Mouse (Mus musculus) limb, embryonic 12.5 days (tissue): ENCODE data around the gene Zmiz1. TPM values are rescaled to one million over a fixed set of nuclear protein-coding genes. Genes with fewer than 3 reads are reported as not detected.

Experiments
- ATAC-seq: fragments of 200-750 bp; cut with Nextera tagmentation; 2 replicates; pipeline ENCODE4 v1.8.0; 2017; ENCODE audit warnings: low read depth, moderate TSS enrichment; ENCODE audit not compliant: insufficient number of reproducible peaks, insufficient read depth, low FRiP score, low TSS enrichment
- H3K27ac ChIP-seq: fragments of 300-500 bp; sonication (generic); 2 replicates; pipeline ENCODE4 v1.5.1; 2016; ENCODE audit warnings: mild to moderate bottlenecking, moderate library complexity
- H3K27me3 ChIP-seq: fragments of 300-500 bp; sonication (generic); 2 replicates; pipeline ENCODE4 v1.6.1; 2016; ENCODE audit warnings: mild to moderate bottlenecking, moderate library complexity
- H3K36me3 ChIP-seq: fragments of 300-500 bp; sonication (generic); 2 replicates; pipeline ENCODE4 v1.6.1; 2016; ENCODE audit warnings: mild to moderate bottlenecking, moderate library complexity
- H3K4me1 ChIP-seq: fragments of 300-500 bp; sonication (generic); replicated peaks from 2 replicates; pipeline ENCODE4 v1.6.1; 2016
- H3K4me2 ChIP-seq: fragments of 300-500 bp; sonication (generic); 2 replicates; pipeline ENCODE4 v1.6.1; 2016; ENCODE audit warnings: mild to moderate bottlenecking, moderate library complexity
- H3K4me3 ChIP-seq: fragments of 300-500 bp; sonication (generic); replicated peaks from 2 replicates; pipeline ENCODE4 v1.5.1; 2016; ENCODE audit warnings: mild to moderate bottlenecking
- H3K9ac ChIP-seq: fragments of 300-500 bp; sonication (generic); replicated peaks from 2 replicates; pipeline ENCODE4 v1.6.1; 2016; ENCODE audit warnings: mild to moderate bottlenecking, moderate library complexity
- H3K9me3 ChIP-seq: fragments of 300-500 bp; sonication (generic); 2 replicates; pipeline ENCODE4 v1.6.1; 2016; ENCODE audit warnings: mild to moderate bottlenecking, moderate library complexity
- WGBS: fragments of 180-500 bp; shearing (Covaris S2); methylation state at CpG from one replicate; pipeline ENCODE4 v1.1.7; 2016; 5-methylcytosine and 5-hydroxymethylcytosine counted together
- polyA plus RNA-seq: library from polyadenylated mRNA; unstranded; fragments of >200 nt; fragmentation: Nextera tagmentation; extraction: Ambion mirVana; gene quantifications from 2 replicates; pipeline ENCODE4 v1.2.1, GENCODE M21; 2016

The Zmiz1 gene
- polyA plus RNA-seq, 1 experiment from 2014 or later: 53.4 TPM

DNA sequence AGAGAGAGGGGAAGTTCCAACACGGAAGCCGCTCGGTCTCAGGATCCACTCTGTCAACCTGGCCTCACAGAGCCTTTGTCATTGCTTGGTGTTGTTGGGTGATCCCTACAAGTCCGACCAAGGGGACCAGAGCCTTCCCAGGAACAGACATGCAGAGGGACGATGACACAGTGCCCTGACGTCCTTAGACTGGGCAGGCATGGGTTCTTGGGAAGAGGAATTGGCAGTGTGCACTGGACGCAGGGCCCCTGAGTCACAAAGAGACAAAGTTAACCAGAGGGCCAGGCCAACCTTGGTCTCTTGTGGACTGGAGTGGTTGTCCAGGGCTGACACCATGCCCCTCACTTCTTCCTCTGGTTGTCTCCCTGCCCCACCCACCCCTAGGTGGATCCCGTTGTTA, 67.9 kb downstream of the Zmiz1 start:
- 92% methylated on average over 8 of the region's 8 CpGs for WGBS
- Histone ChIP-seq H3K4me1 (peaks cover 23% of the 10 kb centered on the region), H3K27ac (no peak overlapping the region)

DNA sequence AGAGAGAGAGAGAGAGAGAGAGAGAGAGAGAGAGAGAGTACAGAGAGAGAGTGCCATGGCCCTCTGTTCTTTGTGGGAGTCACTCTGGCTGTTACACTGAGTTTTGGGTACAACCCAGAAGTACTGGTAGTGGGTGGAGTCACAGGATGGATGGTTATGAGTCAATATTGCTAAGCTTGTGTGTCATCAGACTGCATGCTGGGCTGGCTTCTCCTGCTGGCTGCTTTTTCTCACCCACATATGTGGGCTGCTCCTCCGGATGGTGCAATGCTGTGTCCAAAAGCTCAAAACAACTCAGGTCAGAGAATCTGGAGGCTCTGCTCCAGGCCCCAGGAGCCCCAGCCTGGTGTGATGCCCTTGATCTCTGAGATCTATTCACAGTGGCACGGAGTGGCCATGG, 68.3 kb downstream of the Zmiz1 start:
- Histone ChIP-seq H3K9ac (no peak overlapping the region), H3K4me3 (no peak overlapping the region), H3K27ac (no peak overlapping the region), H3K4me1 (peaks cover 23% of the 10 kb centered on the region), H3K27me3 (no peaks in the 10 kb centered on the region), H3K9me3 (no peaks in the 10 kb centered on the region), H3K36me3 (peaks cover 85% of the 10 kb centered on the region), H3K4me2 (no peak overlapping the region)
- WGBS: 87% methylated on average over 2 of the region's 2 CpGs
- no peak for ATAC-seq

More for the DNA sequence above, 67.9 kb downstream of the Zmiz1 start:
- Histone ChIP-seq H3K4me2 (no peak overlapping the region), H3K4me3 (no peak overlapping the region), H3K27me3 (no peaks in the 10 kb centered on the region), H3K9ac (no peak overlapping the region), H3K9me3 (no peaks in the 10 kb centered on the region), H3K36me3 (peaks cover 82% of the 10 kb centered on the region)
- ATAC-seq: no peak

- no peaks in the 10 kb centered on the region for H3K27me3 ChIP-seq
- no peak overlapping the region for H3K4me2 ChIP-seq
- peaks cover 17% of the 10 kb centered on the region for H3K4me1 ChIP-seq
- H3K4me3 ChIP-seq: no peak overlapping the region
- peaks cover 78% of the 10 kb centered on the region for H3K36me3 ChIP-seq
- WGBS: 92% methylated on average over 4 of the region's 4 CpGs
- H3K9ac ChIP-seq: no peak overlapping the region
- no peak overlapping the region for H3K27ac ChIP-seq
- no peaks in the 10 kb centered on the region for H3K9me3 ChIP-seq
- ATAC-seq: no peak
Observed at GRCm38 (mm10) chr14:25530342-25530741, 71.4 kb downstream of the Zmiz1 start.

- Histone ChIP-seq H3K4me3 (no peak overlapping the region), H3K9ac (no peak overlapping the region), H3K27ac (no peak overlapping the region), H3K9me3 (no peaks in the 10 kb centered on the region), H3K36me3 (peaks cover 78% of the 10 kb centered on the region), H3K4me1 (peaks cover 16% of the 10 kb centered on the region), H3K4me2 (no peak overlapping the region), H3K27me3 (no peaks in the 10 kb centered on the region)
- ATAC-seq: no peak
- 74% methylated on average over 5 of the region's 5 CpGs for WGBS
Observed at GRCm38 (mm10) chr14:25530815-25531214, 71.8 kb downstream of the Zmiz1 start.

DNA sequence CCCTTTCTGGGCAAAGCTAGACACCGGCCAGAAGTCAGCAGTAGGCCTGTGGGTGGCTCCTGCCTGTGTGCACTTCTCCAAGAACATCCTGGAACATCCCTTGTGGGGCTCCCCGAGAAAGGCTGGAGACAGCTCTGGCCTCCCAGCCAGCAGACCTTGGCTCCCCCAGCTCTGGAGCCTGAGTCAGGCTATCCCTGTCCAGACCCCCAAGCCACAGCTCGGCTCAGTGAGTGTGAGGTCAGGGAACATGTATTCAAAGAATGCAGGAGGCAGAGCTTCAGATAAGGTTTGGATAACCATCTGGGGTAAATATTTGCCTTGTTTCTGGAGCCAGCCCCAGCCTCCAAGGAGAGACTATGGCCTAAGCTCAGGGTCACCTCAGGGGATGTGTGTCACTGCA, 74.0 kb downstream of the Zmiz1 start:
- H3K27ac ChIP-seq: no peak overlapping the region
- ATAC-seq: no peak
- H3K9ac ChIP-seq: no peak overlapping the region
- no peaks in the 10 kb centered on the region for H3K9me3 ChIP-seq
- WGBS: 63% methylated on average over 3 of the region's 3 CpGs
- H3K36me3 ChIP-seq: peaks cover 79% of the 10 kb centered on the region
- peaks cover 16% of the 10 kb centered on the region for H3K4me1 ChIP-seq
- no peak overlapping the region for H3K4me3 ChIP-seq
- no peak overlapping the region for H3K4me2 ChIP-seq
- H3K27me3 ChIP-seq: no peaks in the 10 kb centered on the region

- H3K9me3 ChIP-seq: no peaks in the 10 kb centered on the region
- WGBS: 87% methylated on average over 9 of the region's 9 CpGs
- H3K27me3 ChIP-seq: no peaks in the 10 kb centered on the region
- no peak overlapping the region for H3K4me3 ChIP-seq
- H3K4me2 ChIP-seq: no peak overlapping the region
- H3K36me3 ChIP-seq: peaks cover 80% of the 10 kb centered on the region
- H3K9ac ChIP-seq: no peak overlapping the region
- H3K4me1 ChIP-seq: peaks cover 16% of the 10 kb centered on the region
- ATAC-seq: no peak
- 0 out of 2 replicates have a peak overlapping the region, but pooled peaks have one; percentile 23 for H3K27ac ChIP-seq
Observed at GRCm38 (mm10) chr14:25533631-25534395, 74.8 kb downstream of the Zmiz1 start.

- Histone ChIP-seq H3K27ac (peak overlapping the region; percentile 23; the same call in 1 of the 2 replicates), H3K4me1 (peaks cover 16% of the 10 kb centered on the region), H3K9me3 (no peaks in the 10 kb centered on the region), H3K9ac (no peak overlapping the region), H3K27me3 (no peaks in the 10 kb centered on the region), H3K4me2 (no peak overlapping the region), H3K36me3 (peaks cover 81% of the 10 kb centered on the region), H3K4me3 (no peak overlapping the region)
- no peak for ATAC-seq
Observed at GRCm38 (mm10) chr14:25534396-25534769, 75.4 kb downstream of the Zmiz1 start.

DNA sequence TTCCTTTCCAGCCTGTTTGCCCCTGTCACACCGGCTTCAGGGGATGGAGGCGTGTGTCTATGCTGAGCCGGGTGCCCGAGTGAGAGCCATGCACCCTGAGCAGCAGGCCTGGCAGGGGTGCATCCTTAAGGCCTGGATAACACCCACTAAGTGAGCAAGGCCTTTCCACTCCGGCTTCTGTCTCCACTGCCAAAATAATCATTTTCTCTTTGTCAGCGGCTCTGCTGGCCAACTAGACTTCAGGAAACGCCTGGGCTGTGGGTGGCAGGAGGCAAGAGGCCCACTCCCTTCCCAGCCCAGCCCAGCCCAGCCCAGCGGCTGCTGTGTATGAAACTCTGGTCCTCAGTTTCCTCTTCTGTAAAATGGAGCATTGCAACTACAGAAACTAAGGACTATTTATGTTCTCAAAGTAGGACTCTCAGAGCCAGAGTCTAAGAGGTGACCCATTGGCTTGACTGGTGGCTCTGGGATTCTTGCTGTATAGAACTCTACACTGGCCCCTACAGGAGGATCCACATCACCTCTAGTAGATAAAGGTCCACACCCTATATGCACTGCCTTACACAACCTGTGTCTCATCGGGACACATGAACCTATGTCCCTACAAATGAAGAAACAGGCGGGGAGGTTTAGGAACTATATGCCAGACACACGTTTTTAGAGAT, 76.1 kb downstream of the Zmiz1 start:
- peaks cover 83% of the 10 kb centered on the region for H3K36me3 ChIP-seq

DNA sequence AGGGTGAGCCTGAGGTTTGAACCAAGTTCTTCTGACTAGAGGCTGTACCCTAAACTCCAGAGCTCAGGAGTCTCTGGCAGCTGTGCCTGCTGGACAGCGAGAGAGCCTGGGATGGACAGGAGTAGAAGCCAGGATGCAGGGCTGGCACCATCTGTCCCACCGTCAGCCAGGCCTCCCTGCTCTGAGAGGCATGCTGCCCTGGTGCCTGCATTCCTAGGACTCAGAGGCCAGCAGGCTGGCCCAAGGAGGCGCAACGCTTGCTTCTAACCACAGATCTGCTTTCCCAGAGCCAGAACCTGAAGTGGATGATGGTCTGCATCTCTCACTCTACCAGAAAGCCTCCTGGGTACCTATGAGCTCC, 76.6 kb downstream of the Zmiz1 start:
- Histone ChIP-seq H3K27me3 (no peaks in the 10 kb centered on the region), H3K4me3 (no peak overlapping the region), H3K27ac (no peak overlapping the region), H3K4me2 (no peak overlapping the region), H3K4me1 (peaks cover 19% of the 10 kb centered on the region), H3K9ac (no peak overlapping the region), H3K36me3 (peaks cover 89% of the 10 kb centered on the region), H3K9me3 (no peaks in the 10 kb centered on the region)
- 83% methylated on average over 4 of the region's 4 CpGs for WGBS
- no peak for ATAC-seq

More for the DNA sequence above, 76.1 kb downstream of the Zmiz1 start:
- WGBS: 85% methylated on average over 11 of the region's 11 CpGs
- Histone ChIP-seq H3K27me3 (no peaks in the 10 kb centered on the region), H3K27ac (0 out of 2 replicates have a peak overlapping the region, but pooled peaks have one; percentile 53), H3K4me3 (no peak overlapping the region), H3K4me1 (peaks cover 16% of the 10 kb centered on the region), H3K9ac (no peak overlapping the region), H3K9me3 (no peaks in the 10 kb centered on the region), H3K4me2 (no peak overlapping the region)
- no peak for ATAC-seq

GRCm38 (mm10) chr14:25536476-25536875, 77.5 kb downstream of the Zmiz1 start:
- Histone ChIP-seq H3K9ac (no peak overlapping the region), H3K36me3 (peaks cover 90% of the 10 kb centered on the region), H3K4me2 (no peak overlapping the region), H3K4me1 (peaks cover 19% of the 10 kb centered on the region), H3K4me3 (no peak overlapping the region), H3K27me3 (no peaks in the 10 kb centered on the region), H3K9me3 (no peaks in the 10 kb centered on the region), H3K27ac (0 out of 2 replicates have a peak overlapping the region, but pooled peaks have one; percentile 7)
- ATAC-seq: no peak
- WGBS: 90% methylated on average over 8 of the region's 8 CpGs

DNA sequence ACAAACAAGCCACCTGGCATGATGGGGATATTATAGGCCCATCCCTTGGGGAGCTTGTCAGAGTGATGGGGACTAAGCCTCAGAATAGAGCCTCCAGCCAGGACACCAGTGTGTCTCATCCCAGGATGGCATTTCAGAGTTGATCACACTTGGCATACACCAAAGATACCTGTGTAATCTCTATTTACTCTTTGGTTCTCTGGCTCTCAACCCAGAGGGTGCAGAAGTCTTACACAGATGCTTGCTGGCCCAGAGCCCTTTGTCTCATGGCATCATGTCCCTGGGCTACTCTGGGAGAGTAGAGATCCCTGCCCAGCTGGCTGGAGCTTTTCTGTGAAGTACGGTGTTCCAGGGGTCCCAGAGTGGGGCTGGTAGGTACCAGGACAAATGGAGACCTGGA, 78.4 kb downstream of the Zmiz1 start:
- WGBS: 96% methylated on average over 1 of the region's 1 CpGs
- ATAC-seq: no peak
- Histone ChIP-seq H3K9me3 (no peaks in the 10 kb centered on the region), H3K9ac (no peak overlapping the region), H3K27ac (0 out of 2 replicates have a peak overlapping the region, but pooled peaks have one; percentile 7), H3K4me2 (no peak overlapping the region), H3K4me3 (no peak overlapping the region), H3K4me1 (peaks cover 19% of the 10 kb centered on the region), H3K27me3 (no peaks in the 10 kb centered on the region), H3K36me3 (peaks cover 87% of the 10 kb centered on the region)
